Mouse (Mus musculus): ENCODE measurements around the gene Samd4b. TPM values are rescaled to one million over a fixed set of nuclear protein-coding genes. Genes with fewer than 3 reads are reported as not detected.
"Not testable (repeated sequence)": the region's sequence is repeated elsewhere in the genome, so short reads cannot be mapped to it uniquely, and the experiment has no call there.

Samd4b gene
- 34.1 and 34.8 TPM in 2 replicates for polyA plus RNA-seq (2016; fragmentation: Nextera tagmentation; extraction: Ambion mirVana)

DNA sequence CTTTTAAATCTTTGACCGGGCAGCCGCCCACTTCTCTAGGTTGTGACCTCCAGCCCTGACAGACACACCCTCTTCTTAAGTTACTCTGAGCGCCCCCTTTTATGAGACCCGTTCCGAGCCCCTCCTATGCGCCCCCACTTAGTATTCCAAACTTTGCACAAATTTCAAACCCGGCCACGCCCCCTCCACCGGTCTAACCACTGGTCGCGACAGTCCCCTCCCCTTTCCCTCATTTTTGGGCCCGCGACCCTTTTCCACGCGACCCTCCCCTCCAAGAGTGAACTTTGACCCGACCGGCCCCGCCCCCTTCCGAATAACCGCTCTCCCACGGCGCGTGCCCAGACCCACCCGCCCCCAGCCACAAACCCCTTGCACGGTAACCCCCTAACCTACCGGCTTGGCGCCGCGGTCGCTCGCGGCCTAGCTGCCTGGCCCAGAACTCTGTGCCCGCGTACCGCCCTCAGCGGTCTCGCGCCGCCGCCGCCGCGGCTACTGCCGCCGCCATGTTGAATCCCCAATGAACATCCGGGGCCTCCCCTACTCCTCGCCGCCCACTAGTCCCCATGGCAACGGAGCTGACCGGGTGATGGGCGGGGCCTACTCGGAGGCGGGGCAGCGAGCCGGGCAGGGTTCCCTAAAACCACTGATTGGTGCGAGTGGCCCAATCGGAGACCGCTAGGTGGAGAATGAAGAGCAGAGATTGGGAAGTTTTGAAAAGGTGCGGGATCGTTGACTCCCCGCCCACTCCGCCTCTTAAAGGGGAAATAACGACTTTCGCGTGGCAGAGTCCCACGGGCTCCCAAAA, at the start of gene Samd4b, which contains the start of gene Pak4:
Samd4b (minus strand) TSS at position 503 of the 805 bp plus-strand sequence.
Pak4 (minus strand) TSS at position 544 of the 805 bp plus-strand sequence.
- H3K4me3 ChIP-seq: peak within 1 kb of the TSS; percentile 79
- H3K4me1 ChIP-seq: peaks cover 35% of the 10 kb centered on the region
- peak within 1 kb of the TSS; percentile 81 for H3K9ac ChIP-seq (replicated peaks)
- ATAC-seq (ENCODE audit: low FRiP score, low read depth): peak; percentile 95
- WGBS: under 1% methylated on average over 66 of the region's 66 CpGs
- H3K27me3 ChIP-seq: no peaks in the 10 kb centered on the region
- H3K4me2 ChIP-seq (replicated peaks): peak within 1 kb of the TSS; percentile 84
- no peaks in the 10 kb centered on the region for H3K9me3 ChIP-seq
- H3K36me3 ChIP-seq: no peaks in the 10 kb centered on the region
- peak within 1 kb of the TSS; percentile 87 for H3K27ac ChIP-seq (replicated peaks)

- H3K27ac ChIP-seq (replicated peaks): no peak overlapping the region
- H3K36me3 ChIP-seq: no peaks in the 10 kb centered on the region
- H3K4me3 ChIP-seq: no peak overlapping the region
- no peaks in the 10 kb centered on the region for H3K9me3 ChIP-seq
- no peaks in the 10 kb centered on the region for H3K27me3 ChIP-seq
- 46% methylated on average over 7 of the region's 7 CpGs for WGBS
- H3K4me1 ChIP-seq: no peaks in the 10 kb centered on the region
- no peak overlapping the region for H3K4me2 ChIP-seq (replicated peaks)
- no peak for ATAC-seq (ENCODE audit: low FRiP score, low read depth)
- H3K9ac ChIP-seq (replicated peaks): no peak overlapping the region
These were observed 49.1 kb upstream of the Samd4b start for GRCm38 (mm10) chr7:28647016-28647415.

GRCm38 (mm10) chr7:28645947-28646475, 48.1 kb upstream of the Samd4b start:
- no peaks in the 10 kb centered on the region for H3K27me3 ChIP-seq
- H3K9ac ChIP-seq (replicated peaks): no peak overlapping the region
- H3K36me3 ChIP-seq: no peaks in the 10 kb centered on the region
- no peak overlapping the region for H3K4me3 ChIP-seq
- no peaks in the 10 kb centered on the region for H3K9me3 ChIP-seq
- WGBS: 88% methylated on average over 2 of the region's 2 CpGs
- ATAC-seq (ENCODE audit: low FRiP score, low read depth): no peak
- no peaks in the 10 kb centered on the region for H3K4me1 ChIP-seq
- H3K27ac ChIP-seq (replicated peaks): no peak overlapping the region
- H3K4me2 ChIP-seq (replicated peaks): no peak overlapping the region

GRCm38 (mm10) chr7:28645366-28645765, 47.4 kb upstream of the Samd4b start:
- Histone ChIP-seq H3K4me1 (no peaks in the 10 kb centered on the region), H3K4me2 (replicated peaks) (no peak overlapping the region), H3K9ac (replicated peaks) (no peak overlapping the region), H3K9me3 (no peaks in the 10 kb centered on the region), H3K27ac (replicated peaks) (no peak overlapping the region), H3K36me3 (no peaks in the 10 kb centered on the region), H3K4me3 (no peak overlapping the region), H3K27me3 (no peaks in the 10 kb centered on the region)
- 35% methylated on average over 6 of the region's 6 CpGs for WGBS
- ATAC-seq (ENCODE audit: low FRiP score, low read depth): no peak

DNA sequence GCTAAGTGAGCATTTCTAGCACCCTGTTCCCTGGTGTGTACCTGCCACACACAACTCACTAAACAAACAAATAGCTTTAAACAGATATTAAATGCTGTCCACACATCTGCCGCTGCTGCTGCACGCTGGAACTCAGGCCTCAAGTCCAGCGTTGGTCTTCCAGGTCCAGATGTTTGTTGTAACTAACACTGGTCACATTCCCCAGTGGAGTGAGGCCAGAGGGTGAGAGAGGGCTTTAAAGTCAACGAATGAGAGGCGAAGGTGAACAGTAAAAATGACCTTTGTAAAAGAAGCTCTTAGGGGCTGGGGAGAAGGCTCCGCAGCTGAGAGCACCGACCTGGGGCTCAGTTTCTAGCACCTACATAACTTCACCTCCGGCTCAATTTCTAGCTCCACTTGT, 43.6 kb upstream of the Samd4b start:
- no peak overlapping the region for H3K27ac ChIP-seq (replicated peaks)
- no peak for ATAC-seq (ENCODE audit: low FRiP score, low read depth)
- whole genome bisulfite sequencing: 85% methylated on average over 8 of the region's 8 CpGs
- H3K36me3 ChIP-seq: no peaks in the 10 kb centered on the region
- no peak overlapping the region for H3K4me3 ChIP-seq
- no peaks in the 10 kb centered on the region for H3K4me1 ChIP-seq
- H3K9ac ChIP-seq (replicated peaks): no peak overlapping the region
- H3K9me3 ChIP-seq: no peaks in the 10 kb centered on the region
- H3K4me2 ChIP-seq (replicated peaks): no peak overlapping the region
- no peaks in the 10 kb centered on the region for H3K27me3 ChIP-seq

GRCm38 (mm10) chr7:28637511-28637910, 39.6 kb upstream of the Samd4b start:
- Histone ChIP-seq H3K4me1 (no peaks in the 10 kb centered on the region), H3K4me3 (no peak overlapping the region), H3K36me3 (no peaks in the 10 kb centered on the region), H3K27me3 (no peaks in the 10 kb centered on the region), H3K9me3 (no peaks in the 10 kb centered on the region), H3K27ac (replicated peaks) (no peak overlapping the region), H3K9ac (replicated peaks) (no peak overlapping the region), H3K4me2 (replicated peaks) (no peak overlapping the region)
- ATAC-seq (ENCODE audit: low FRiP score, low read depth): no peak
- WGBS: 29% methylated on average over 8 of the region's 8 CpGs

GRCm38 (mm10) chr7:28634128-28634527, 36.2 kb upstream of the Samd4b start:
- no peak overlapping the region for H3K4me2 ChIP-seq (replicated peaks)
- H3K4me3 ChIP-seq: no peak overlapping the region
- no peak overlapping the region for H3K9ac ChIP-seq (replicated peaks)
- peaks cover 26% of the 10 kb centered on the region for H3K27me3 ChIP-seq
- H3K4me1 ChIP-seq: 0 out of 2 replicates have a peak, but pooled peaks cover 12% of the 10 kb centered on the region
- ATAC-seq (ENCODE audit: low FRiP score, low read depth): no peak
- no peaks in the 10 kb centered on the region for H3K36me3 ChIP-seq
- no peak overlapping the region for H3K27ac ChIP-seq (replicated peaks)
- H3K9me3 ChIP-seq: no peaks in the 10 kb centered on the region
- WGBS: 79% methylated on average over 4 of the region's 4 CpGs

GRCm38 (mm10) chr7:28631073-28631472, 33.1 kb upstream of the Samd4b start, which contains the start of gene Acp7:
Acp7 (minus strand) TSS chr7:28631332.
- WGBS: 28% methylated on average over 10 of the region's 10 CpGs
- peak within 1 kb of the TSS; percentile 25 for H3K4me3 ChIP-seq
- ATAC-seq (ENCODE audit: low FRiP score, low read depth): no peak
- H3K9ac ChIP-seq (replicated peaks): no peak within 1 kb of the TSS
- no peaks in the 10 kb centered on the region for H3K36me3 ChIP-seq
- peak within 1 kb of the TSS; percentile 43 for H3K4me2 ChIP-seq (replicated peaks)
- H3K27me3 ChIP-seq: peaks cover 39% of the 10 kb centered on the region
- H3K9me3 ChIP-seq: no peaks in the 10 kb centered on the region
- no peak within 1 kb of the TSS for H3K27ac ChIP-seq (replicated peaks)
- 0 out of 2 replicates have a peak, but pooled peaks cover 12% of the 10 kb centered on the region for H3K4me1 ChIP-seq

- H3K4me1 ChIP-seq: 0 out of 2 replicates have a peak, but pooled peaks cover 5% of the 10 kb centered on the region
- WGBS: 85% methylated on average over 5 of the region's 5 CpGs
- no peak overlapping the region for H3K4me2 ChIP-seq (replicated peaks)
- no peaks in the 10 kb centered on the region for H3K9me3 ChIP-seq
- H3K36me3 ChIP-seq: no peaks in the 10 kb centered on the region
- peaks cover 20% of the 10 kb centered on the region for H3K27me3 ChIP-seq
- H3K27ac ChIP-seq (replicated peaks): no peak overlapping the region
- no peak overlapping the region for H3K9ac ChIP-seq (replicated peaks)
- H3K4me3 ChIP-seq: no peak overlapping the region
- ATAC-seq (ENCODE audit: low FRiP score, low read depth): no peak
These were observed 26.8 kb upstream of the Samd4b start for GRCm38 (mm10) chr7:28624791-28625190.

DNA sequence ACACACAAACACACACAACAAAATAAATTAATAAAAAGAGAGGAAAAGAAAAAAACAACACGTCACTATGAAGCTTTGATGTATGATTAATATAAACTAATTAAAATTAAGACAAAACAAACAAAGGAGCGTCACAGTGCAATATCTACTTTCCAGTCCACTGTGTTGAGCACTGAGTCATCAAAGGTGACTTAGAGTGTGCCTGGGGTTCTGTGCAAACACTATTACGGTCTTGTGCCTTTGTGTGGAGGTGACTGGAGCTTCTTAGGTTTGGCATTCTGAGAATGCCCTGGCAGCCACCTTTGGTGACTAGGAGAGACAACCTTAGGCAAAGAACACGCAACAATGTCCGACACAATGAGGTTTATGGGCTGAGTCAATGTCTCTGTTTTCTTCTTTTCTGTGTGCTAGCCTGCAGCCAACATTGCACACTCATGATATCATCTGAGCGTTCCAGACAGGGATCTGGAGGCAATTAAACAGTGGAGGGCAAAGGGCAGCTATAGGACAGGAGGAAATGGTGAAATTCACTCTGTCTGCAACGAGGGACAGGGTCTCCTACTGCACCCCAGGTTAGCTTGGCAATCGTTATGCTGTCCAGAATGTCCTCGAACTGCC, 21.3 kb upstream of the Samd4b start:
- 76% methylated on average over 9 of the region's 9 CpGs for WGBS
- H3K9ac ChIP-seq (replicated peaks): no peak overlapping the region

DNA sequence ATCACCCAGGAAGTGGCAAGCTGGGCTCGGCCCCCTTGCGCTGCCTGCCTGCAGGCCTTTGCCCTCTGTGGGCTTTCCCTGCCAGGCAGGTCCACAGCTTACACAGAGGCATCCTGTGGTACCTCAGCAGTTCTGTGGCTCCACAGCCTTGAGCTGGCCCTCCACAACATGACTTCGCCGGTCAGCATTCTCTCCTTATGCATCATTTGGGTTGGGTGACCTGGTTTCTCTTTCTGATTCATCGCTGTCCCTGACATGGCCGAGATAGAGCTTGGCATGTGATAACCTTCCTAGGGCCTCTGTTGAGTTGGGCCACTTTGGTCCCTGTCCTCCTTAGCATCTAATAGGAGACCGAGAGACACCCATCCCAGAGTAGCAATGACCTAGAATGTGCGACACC, 8.0 kb upstream of the Samd4b start:
- no peak overlapping the region for H3K4me2 ChIP-seq (replicated peaks)
- H3K4me3 ChIP-seq: no peak overlapping the region
- H3K27me3 ChIP-seq: no peaks in the 10 kb centered on the region
- no peak overlapping the region for H3K27ac ChIP-seq (replicated peaks)
- WGBS: 92% methylated on average over 8 of the region's 8 CpGs
- H3K9me3 ChIP-seq: no peaks in the 10 kb centered on the region
- no peaks in the 10 kb centered on the region for H3K36me3 ChIP-seq
- no peaks in the 10 kb centered on the region for H3K4me1 ChIP-seq
- no peak for ATAC-seq (ENCODE audit: low FRiP score, low read depth)
- H3K9ac ChIP-seq (replicated peaks): no peak overlapping the region

More for the DNA sequence above, 21.3 kb upstream of the Samd4b start:
- Histone ChIP-seq H3K9me3 (no peaks in the 10 kb centered on the region), H3K4me2 (replicated peaks) (no peak overlapping the region), H3K4me3 (no peak overlapping the region), H3K27ac (replicated peaks) (no peak overlapping the region), H3K4me1 (no peaks in the 10 kb centered on the region), H3K36me3 (no peaks in the 10 kb centered on the region), H3K27me3 (no peaks in the 10 kb centered on the region)
- no peak for ATAC-seq (ENCODE audit: low FRiP score, low read depth)

DNA sequence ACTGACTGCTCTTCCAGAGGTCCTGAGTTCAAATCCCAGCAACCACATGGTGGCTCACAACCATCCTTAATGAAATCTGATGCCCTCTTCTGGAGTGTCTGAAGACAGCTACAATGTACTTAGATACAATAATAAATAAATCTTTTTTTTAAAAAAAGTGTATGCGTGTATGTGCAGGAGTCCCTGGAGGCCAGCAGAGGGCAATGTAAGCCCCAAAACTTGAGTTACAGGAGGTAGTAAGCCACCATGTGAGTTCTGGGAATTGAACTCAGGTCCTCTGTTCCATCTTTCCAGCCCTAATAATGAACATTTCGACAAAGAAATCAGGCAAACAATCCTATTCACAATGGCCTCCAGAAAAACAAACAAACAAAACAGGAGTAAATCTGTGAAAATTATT, 5.8 kb upstream of the Samd4b start:
- not testable (repeated sequence) for H3K4me2 ChIP-seq (replicated peaks); H3K27ac ChIP-seq (replicated peaks); H3K9ac ChIP-seq (replicated peaks); H3K9me3 ChIP-seq; H3K4me1 ChIP-seq; H3K27me3 ChIP-seq; H3K4me3 ChIP-seq; ATAC-seq (ENCODE audit: low FRiP score, low read depth); H3K36me3 ChIP-seq
- 76% methylated on average over 2 of the region's 2 CpGs for WGBS

Data from midbrain, embryonic 12.5 days (tissue).